Mouse (Mus musculus) limb, embryonic 14.5 days (tissue): ENCODE results near the gene Rnd3. TPM values are rescaled to one million over a fixed set of nuclear protein-coding genes. Genes with fewer than 3 reads are reported as not detected.
A peak's percentile ranks its signal among the peaks of the same experiment; 100 is the strongest.

Source experiments
- ATAC-seq: fragments of 200-750 bp; cut with Nextera tagmentation; 2 replicates; pipeline ENCODE4 v1.8.0; 2017; ENCODE audit warnings: low read depth, moderate number of reproducible peaks, moderate TSS enrichment; ENCODE audit not compliant: low FRiP score
- DNase-seq: peaks from one replicate; pipeline ENCODE4 v3.0.0-alpha.2; 2015; ENCODE audit warnings: low spot score
- H3K27ac ChIP-seq: fragments of 300-500 bp; sonication (generic); replicated peaks from 2 replicates; pipeline ENCODE4 v1.5.1; 2014; ENCODE audit warnings: low read depth, mild to moderate bottlenecking, low read length, moderate library complexity, mixed read lengths
- H3K27me3 ChIP-seq: fragments of 300-500 bp; sonication (generic); 2 replicates; pipeline ENCODE4 v1.6.1; 2014; ENCODE audit warnings: low read length, mixed read lengths; ENCODE audit not compliant: control insufficient read depth, insufficient read depth
- H3K36me3 ChIP-seq: fragments of 300-500 bp; sonication (generic); 2 replicates; pipeline ENCODE4 v1.6.1; 2014; ENCODE audit warnings: mild to moderate bottlenecking, low read length, moderate library complexity, mixed read lengths; ENCODE audit not compliant: control insufficient read depth, insufficient read depth
- H3K4me1 ChIP-seq: fragments of 300-500 bp; sonication (generic); 2 replicates; pipeline ENCODE4 v1.6.1; 2014; ENCODE audit warnings: antibody characterized with exemption, low read length, mixed read lengths; ENCODE audit not compliant: control insufficient read depth, insufficient read depth
- H3K4me2 ChIP-seq: fragments of 300-500 bp; sonication (generic); replicated peaks from 2 replicates; pipeline ENCODE4 v1.6.1; 2014; ENCODE audit warnings: low read depth, mild to moderate bottlenecking, low read length, moderate library complexity; ENCODE audit not compliant: severe bottlenecking
- H3K4me3 ChIP-seq: fragments of 300-500 bp; sonication (generic); replicated peaks from 2 replicates; pipeline ENCODE4 v1.5.1; 2014; ENCODE audit warnings: low read length
- H3K9ac ChIP-seq: fragments of 300-500 bp; sonication (generic); 2 replicates; pipeline ENCODE4 v1.6.1; 2014; ENCODE audit warnings: mild to moderate bottlenecking, low read depth, low read length, moderate library complexity; ENCODE audit not compliant: severe bottlenecking
- H3K9me3 ChIP-seq: fragments of 300-500 bp; sonication (generic); 2 replicates; pipeline ENCODE4 v1.6.1; 2016; ENCODE audit warnings: low read length; ENCODE audit not compliant: control insufficient read depth
- POLR2A ChIP-seq: fragments of 200-500 bp; IDR thresholded peaks from 2 replicates; pipeline ENCODE4 v1.8.0; 2012; ENCODE audit warnings: inconsistent platforms, mild to moderate bottlenecking, moderate library complexity, borderline replicate concordance; ENCODE audit not compliant: insufficient read depth, insufficient read length; ENCODE audit errors: extremely low read depth
- WGBS: fragments of 180-500 bp; shearing (Covaris S2); extraction: QIAGEN DNeasy Blood & Tissue Kit; methylation state at CpG from one replicate; pipeline ENCODE4 v1.1.7; 2014; 5-methylcytosine and 5-hydroxymethylcytosine counted together
- polyA plus RNA-seq, 2 experiments: library from polyadenylated mRNA; depleted of rRNA in 1 of 2; stranded (reverse) in 1 of 2; unstranded in 1 of 2; fragments of >200 nt; fragmentation: Nextera tagmentation in 1 of 2; extraction: Ambion mirVana in 1 of 2; gene quantifications; 2 replicates each; pipeline versions ENCODE4 v1.2.1 to v1.2.3; 2012 to 2014

The Rnd3 gene
- polyA plus RNA-seq, 2 experiments: 68.8 to 162 TPM

DNA sequence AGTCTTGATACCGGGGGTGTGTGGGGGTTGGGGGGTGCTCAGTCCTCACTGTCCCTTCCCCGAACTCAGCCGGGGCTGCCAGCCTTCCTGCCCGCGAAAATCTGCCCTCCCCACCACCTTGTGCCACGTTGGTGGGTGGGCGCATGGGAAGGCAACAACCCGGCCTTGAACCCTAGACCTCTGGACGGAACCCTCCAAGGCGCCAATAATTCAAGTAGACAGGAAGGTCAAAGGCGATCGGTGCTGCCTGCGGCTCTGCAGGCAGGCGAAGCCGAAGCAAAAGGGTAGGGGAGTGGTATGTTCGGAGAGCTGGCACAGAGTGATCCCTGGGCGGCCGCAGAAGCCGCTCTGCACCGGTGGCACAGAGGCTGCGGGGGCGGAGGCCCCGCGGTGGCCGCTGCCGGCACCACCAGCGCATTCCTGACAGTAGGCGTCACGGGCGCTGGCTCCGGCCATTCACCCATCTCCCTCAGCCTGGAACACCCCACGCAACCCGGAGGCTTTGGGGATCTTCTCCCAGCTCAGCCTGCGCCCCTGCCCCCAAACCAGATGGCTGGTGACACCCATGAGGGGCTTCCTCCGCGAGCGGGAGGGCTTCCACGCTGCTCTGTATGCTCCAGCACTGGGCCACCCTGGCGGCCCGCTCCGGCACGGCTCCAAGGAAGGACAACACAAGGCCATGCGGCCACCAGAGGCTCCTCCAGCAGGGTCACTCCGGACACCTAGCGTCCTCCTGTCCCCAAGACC is 1.4 kb downstream of the Rnd3 start:
- Histone ChIP-seq H3K9me3 (no peaks in the 10 kb centered on the region), H3K4me3 (peak overlapping the region; percentile 63), H3K36me3 (peaks cover 19% of the 10 kb centered on the region; the same call in 1 of the 2 replicates), H3K9ac (peak overlapping the region; percentile 97), H3K27me3 (no peaks in the 10 kb centered on the region), H3K4me2 (peak overlapping the region; percentile 63), H3K27ac (peak overlapping the region; percentile 78), H3K4me1 (peaks cover 23% of the 10 kb centered on the region)
- TF ChIP-seq POLR2A: no peak
- under 1% methylated on average over 38 of the region's 45 CpGs for WGBS
- DNase-seq: peak; percentile 77
- ATAC-seq: peak; percentile 32

DNA sequence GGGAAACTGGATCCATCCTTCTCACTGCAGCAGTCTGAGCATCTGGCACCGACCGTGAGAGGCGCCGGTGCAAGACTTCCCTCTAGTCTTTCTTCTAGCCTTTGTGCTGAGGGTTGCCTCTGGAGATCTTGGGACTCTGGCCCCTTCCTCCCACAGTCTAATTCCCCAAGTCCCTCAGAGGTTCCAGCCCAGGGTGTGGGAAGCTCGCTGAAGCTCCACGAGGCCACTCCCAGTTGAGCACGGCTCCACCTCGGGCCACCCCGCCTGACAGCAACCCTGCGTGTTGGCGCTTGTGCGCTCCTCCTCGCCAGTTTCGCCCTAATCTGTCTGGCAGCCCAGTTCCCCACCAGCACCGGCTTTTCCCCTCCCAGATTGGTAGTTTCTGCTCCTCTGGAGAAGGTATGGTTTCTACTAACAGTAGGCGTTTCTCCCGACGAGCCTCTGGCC is 2.0 kb downstream of the Rnd3 start:
- TF ChIP-seq POLR2A: no peak
- ATAC-seq: peak; percentile 32
- Histone ChIP-seq H3K27ac (peak overlapping the region; percentile 78), H3K9me3 (no peaks in the 10 kb centered on the region), H3K27me3 (no peaks in the 10 kb centered on the region), H3K36me3 (peaks cover 25% of the 10 kb centered on the region; the same call in 1 of the 2 replicates), H3K4me2 (peak overlapping the region; percentile 63), H3K4me3 (peak overlapping the region; percentile 63), H3K4me1 (peaks cover 29% of the 10 kb centered on the region), H3K9ac (peak overlapping the region; percentile 97)
- peak; percentile 76 for DNase-seq
- 0% methylated on average over 18 of the region's 18 CpGs for WGBS

DNA sequence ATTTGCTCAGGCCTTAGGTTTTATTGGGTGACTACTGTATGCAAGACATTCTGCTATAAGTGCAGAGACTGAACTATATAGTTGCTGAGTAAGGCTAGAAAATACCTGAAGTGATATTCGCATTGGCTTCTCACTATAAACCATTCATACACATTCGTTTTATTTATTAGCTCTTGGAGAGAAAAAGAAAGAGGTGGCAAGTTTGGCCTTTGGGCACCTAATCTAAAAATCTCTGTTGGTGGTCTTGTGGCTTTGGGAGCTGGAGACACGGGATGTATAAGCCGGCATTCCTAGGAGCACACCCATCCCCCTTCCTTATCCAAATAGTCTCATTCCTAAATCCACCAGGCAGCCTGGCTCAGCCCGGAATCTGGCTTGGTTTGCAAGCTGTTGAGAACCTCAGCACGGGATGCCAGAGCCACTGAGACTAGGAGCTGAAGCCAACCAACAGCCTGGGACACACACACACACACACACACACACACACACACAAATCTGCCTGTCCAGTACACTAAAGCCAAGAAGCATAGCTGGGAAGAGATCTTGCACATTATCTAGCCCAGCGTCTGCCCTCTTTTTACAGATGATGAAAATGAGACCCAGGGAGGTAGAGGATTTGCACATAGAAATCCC is 3.0 kb downstream of the Rnd3 start:
- ATAC-seq: no peak
- Histone ChIP-seq H3K27ac (peak overlapping the region; percentile 78), H3K4me3 (peak overlapping the region; percentile 63), H3K9ac (peak overlapping the region; percentile 97), H3K36me3 (peaks cover 26% of the 10 kb centered on the region), H3K9me3 (no peaks in the 10 kb centered on the region), H3K4me1 (peaks cover 38% of the 10 kb centered on the region), H3K4me2 (peak overlapping the region; percentile 63), H3K27me3 (no peaks in the 10 kb centered on the region)
- 3% methylated on average over 7 of the region's 7 CpGs for WGBS
- no peak for TF ChIP-seq POLR2A
- DNase-seq: peak; percentile 73

DNA sequence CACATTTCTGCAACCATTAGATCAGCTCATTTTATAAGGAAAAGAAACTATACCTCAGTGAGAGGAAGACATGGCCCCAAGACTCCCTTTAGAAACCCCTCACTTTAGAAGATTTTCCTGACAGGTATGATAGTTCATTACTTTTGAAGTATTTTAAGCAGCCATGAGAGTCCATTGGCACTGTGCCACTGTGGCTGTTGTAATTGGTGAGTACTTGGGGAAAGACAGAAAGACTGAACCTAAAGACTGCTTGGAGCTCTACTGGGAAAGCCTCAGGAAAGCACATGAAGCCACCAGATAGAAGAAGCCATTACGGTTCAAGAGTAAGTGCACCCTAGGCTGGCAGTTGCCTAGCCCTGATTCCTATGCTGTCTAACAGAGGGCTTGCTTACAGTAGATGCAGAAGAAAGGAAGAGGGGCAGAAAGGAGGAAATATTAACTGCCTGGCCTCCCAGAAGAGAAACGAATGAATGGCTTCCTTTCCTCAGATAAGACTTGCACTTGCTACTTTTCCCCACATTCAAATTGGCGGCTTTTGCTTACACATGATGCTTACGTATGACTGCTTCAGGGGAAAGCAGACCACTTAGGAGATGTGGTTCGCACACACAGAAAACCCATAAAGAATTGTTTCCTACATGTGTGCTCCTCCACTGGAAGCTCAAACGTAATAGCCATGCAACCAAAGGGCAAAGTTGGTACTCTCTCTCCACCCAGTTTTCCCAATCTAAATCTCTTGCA is 4.4 kb downstream of the Rnd3 start:
- H3K4me3 ChIP-seq: peak overlapping the region; percentile 63

DNA sequence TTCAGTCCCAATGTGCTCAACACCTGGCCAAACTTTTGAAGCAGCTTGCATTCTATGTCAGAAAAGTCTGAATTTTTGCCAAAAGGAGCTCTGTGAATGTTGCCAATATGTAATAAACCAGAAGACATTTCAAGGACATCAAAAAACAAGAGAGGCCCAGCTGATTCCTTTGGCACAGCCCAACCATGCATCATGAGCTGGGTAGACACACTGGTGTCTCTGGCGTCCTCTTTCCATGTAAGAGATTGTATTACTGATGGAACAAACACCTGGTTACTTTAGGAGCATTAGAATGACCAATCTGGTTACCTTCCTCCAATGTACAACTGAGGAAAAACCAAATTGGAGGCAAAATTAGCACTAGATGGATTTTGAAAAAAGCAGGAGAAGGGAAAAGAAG is 6.5 kb downstream of the Rnd3 start:
- WGBS: 39% methylated on average over 1 of the region's 1 CpGs
- Histone ChIP-seq H3K9ac (0 out of 2 replicates have a peak overlapping the region, but pooled peaks have one; percentile 3), H3K9me3 (no peaks in the 10 kb centered on the region), H3K4me1 (peaks cover 61% of the 10 kb centered on the region), H3K27me3 (no peaks in the 10 kb centered on the region), H3K4me3 (peak overlapping the region; percentile 27; the same call in 1 of the 2 replicates), H3K4me2 (peak overlapping the region; percentile 63), H3K36me3 (peaks cover 35% of the 10 kb centered on the region), H3K27ac (no peak overlapping the region)
- no peak for ATAC-seq
- DNase-seq: no peak
- TF ChIP-seq POLR2A: no peak

More for the DNA sequence above, 4.4 kb downstream of the Rnd3 start:
- Histone ChIP-seq H3K27ac (0 out of 2 replicates have a peak overlapping the region, but pooled peaks have one; percentile 22), H3K9me3 (no peaks in the 10 kb centered on the region), H3K9ac (peak overlapping the region; percentile 34), H3K36me3 (peaks cover 26% of the 10 kb centered on the region), H3K4me2 (peak overlapping the region; percentile 63), H3K27me3 (no peaks in the 10 kb centered on the region), H3K4me1 (peaks cover 51% of the 10 kb centered on the region)
- ATAC-seq (no peak), DNase-seq (no peak)
- 32% methylated on average over 6 of the region's 6 CpGs for WGBS
- TF ChIP-seq POLR2A: no peak
